Comparison of ENCODE assay signal across 12 mouse cellular contexts in genomic region chr9:31175978-31176377, GRCm38 (mm10). TPM values are rescaled to one million over a fixed set of nuclear protein-coding genes. Genes with fewer than 3 reads are reported as not detected.
DNase-seq lines count a peak whose midpoint lies in the region; ATAC-seq and TF ChIP-seq lines count a peak whose summit lies in the region.
"Had no signal": no experiment of that assay in that cellular context is flagged by ENCODE, and none has a peak within 500 bp of the region (broad histone marks: within the 10 kb centered on the region; RNA-seq: fewer than 3 reads in every experiment).

No protein-coding gene starts in this region.

- H3K4me1 ChIP-seq in forebrain, embryonic 15.5 days, result peaks cover 31% of the 10 kb centered on the region
- H3K4me1 ChIP-seq in forebrain, embryonic 11.5 days (replicated peaks; ENCODE audit: control insufficient read depth, insufficient read depth, low read length), result no peaks in the 10 kb centered on the region
- peaks cover 40% of the 10 kb centered on the region for H3K4me1 ChIP-seq in heart, embryonic 16.5 days (ENCODE audit: control insufficient read depth, insufficient read depth, low read length)
- H3K4me1 ChIP-seq in lung, embryonic 14.5 days (ENCODE audit: insufficient read depth), result no peaks in the 10 kb centered on the region; the same call in 1 of the 2 replicates
- H3K4me1 ChIP-seq in stomach, embryonic 16.5 days (ENCODE audit: control insufficient read depth, insufficient read depth, low read length), result peaks cover 19% of the 10 kb centered on the region; the same call in 1 of the 2 replicates
- H3K4me1 ChIP-seq in kidney, embryonic 16.5 days (ENCODE audit: insufficient read depth, low read length), result no peaks in the 10 kb centered on the region

- no peaks in the 10 kb centered on the region for H3K9me3 ChIP-seq in forebrain, embryonic 15.5 days
- no peaks in the 10 kb centered on the region for H3K9me3 ChIP-seq in forebrain, embryonic 11.5 days (ENCODE audit: control insufficient read depth, low read length)
- H3K9me3 ChIP-seq in heart, embryonic 16.5 days (replicated peaks; ENCODE audit: control insufficient read depth, low read length), result no peaks in the 10 kb centered on the region
- no peaks in the 10 kb centered on the region for H3K9me3 ChIP-seq in lung, embryonic 14.5 days (ENCODE audit: low read depth, low read length)
- H3K9me3 ChIP-seq in stomach, embryonic 16.5 days (replicated peaks; ENCODE audit: control insufficient read depth, low read length), result no peaks in the 10 kb centered on the region
- no peaks in the 10 kb centered on the region for H3K9me3 ChIP-seq in kidney, embryonic 16.5 days (ENCODE audit: low read length)
- H3K9me3 ChIP-seq: embryonic facial prominence, embryonic 13.5 days had no signal

- no peak overlapping the region for H3K9ac ChIP-seq in forebrain, embryonic 15.5 days (replicated peaks)
- H3K9ac ChIP-seq in forebrain, embryonic 11.5 days (ENCODE audit: low read length), result no peak overlapping the region
- no peak overlapping the region; the same call in 1 of the 2 replicates for H3K9ac ChIP-seq in heart, embryonic 16.5 days (ENCODE audit: low read length)
- H3K9ac ChIP-seq in lung, embryonic 14.5 days, result no peak overlapping the region
- H3K9ac ChIP-seq in stomach, embryonic 16.5 days (ENCODE audit: low read length), result no peak overlapping the region
- no peak overlapping the region for H3K9ac ChIP-seq in kidney, embryonic 16.5 days (replicated peaks; ENCODE audit: low read length)
- H3K9ac ChIP-seq: embryonic facial prominence, embryonic 13.5 days had no signal

- DNase-seq in forebrain, embryonic 11.5 days (ENCODE audit: low spot score), result no peak
- DNase-seq in heart, postnatal 14 days, result no peak
- DNase-seq in lung, embryonic 14.5 days, result no peak
- DNase-seq in lung, postnatal 4 days, result no peak
- DNase-seq: thymus, postnatal 14 days had no signal

- H3K27me3 ChIP-seq in forebrain, embryonic 15.5 days, result no peaks in the 10 kb centered on the region
- no peaks in the 10 kb centered on the region for H3K27me3 ChIP-seq in forebrain, embryonic 11.5 days (ENCODE audit: control insufficient read depth, insufficient read depth, low read length)
- no peaks in the 10 kb centered on the region for H3K27me3 ChIP-seq in heart, embryonic 16.5 days (ENCODE audit: control insufficient read depth, insufficient read depth, low read length)
- no peaks in the 10 kb centered on the region for H3K27me3 ChIP-seq in lung, embryonic 14.5 days (ENCODE audit: insufficient read depth, low read length)
- H3K27me3 ChIP-seq in stomach, embryonic 16.5 days (ENCODE audit: control insufficient read depth, insufficient read depth, low read length), result no peaks in the 10 kb centered on the region
- H3K27me3 ChIP-seq in kidney, embryonic 16.5 days (ENCODE audit: insufficient read depth, low read length), result no peaks in the 10 kb centered on the region
- H3K27me3 ChIP-seq: embryonic facial prominence, embryonic 13.5 days had no signal

- peak; percentile 49 for ATAC-seq in forebrain, embryonic 15.5 days (replicated peaks)
- no peak for ATAC-seq in forebrain, embryonic 11.5 days (replicated peaks; ENCODE audit: low FRiP score)
- ATAC-seq in heart, embryonic 16.5 days (replicated peaks; ENCODE audit: extremely low read depth, insufficient read depth, low FRiP score), result no peak
- no peak for ATAC-seq in lung, embryonic 14.5 days (ENCODE audit: insufficient read depth)
- 0 out of 2 replicates have a peak, but pooled peaks have one; percentile 15 for ATAC-seq in stomach, embryonic 16.5 days (ENCODE audit: insufficient read depth, low FRiP score)
- ATAC-seq in kidney, embryonic 16.5 days (ENCODE audit: low FRiP score, low TSS enrichment), result no peak
- ATAC-seq: inflammation-experienced regulatory T-cells, adult 6 months had no signal

- no peak overlapping the region for H3K4me2 ChIP-seq in forebrain, embryonic 15.5 days (replicated peaks)
- H3K4me2 ChIP-seq in forebrain, embryonic 11.5 days (ENCODE audit: low read depth, low read length, severe bottlenecking), result no peak overlapping the region
- peak overlapping the region; percentile 30; the same call in 1 of the 2 replicates for H3K4me2 ChIP-seq in heart, embryonic 16.5 days (ENCODE audit: low read depth, low read length)
- H3K4me2 ChIP-seq in lung, embryonic 14.5 days, result no peak overlapping the region
- H3K4me2 ChIP-seq in stomach, embryonic 16.5 days (ENCODE audit: low read depth, low read length), result no peak overlapping the region
- no peak overlapping the region for H3K4me2 ChIP-seq in kidney, embryonic 16.5 days (replicated peaks; ENCODE audit: low read depth, low read length)
- H3K4me2 ChIP-seq: embryonic facial prominence, embryonic 13.5 days had no signal

- no peak overlapping the region for H3K4me3 ChIP-seq in forebrain, embryonic 15.5 days
- no peak overlapping the region for H3K4me3 ChIP-seq in forebrain, embryonic 11.5 days (ENCODE audit: low read depth, low read length)
- no peak overlapping the region for H3K4me3 ChIP-seq in heart, embryonic 16.5 days (ENCODE audit: low read length)
- H3K4me3 ChIP-seq in lung, embryonic 14.5 days (ENCODE audit: low read depth, low read length), result no peak overlapping the region
- no peak overlapping the region for H3K4me3 ChIP-seq in stomach, embryonic 16.5 days (replicated peaks; ENCODE audit: low read length)
- no peak overlapping the region for H3K4me3 ChIP-seq in kidney, embryonic 16.5 days (ENCODE audit: low read length)
- H3K4me3 ChIP-seq: embryonic facial prominence, embryonic 13.5 days had no signal

- intact Hi-C loops in heart, postnatal 14 days (cut with DNase I), result no loop called here

- H3K36me3 ChIP-seq in forebrain, embryonic 15.5 days, result peaks cover 4% of the 10 kb centered on the region
- H3K36me3 ChIP-seq in forebrain, embryonic 11.5 days (ENCODE audit: control insufficient read depth, insufficient read depth, low read length), result no peaks in the 10 kb centered on the region; the same call in 1 of the 2 replicates
- H3K36me3 ChIP-seq in heart, embryonic 16.5 days (ENCODE audit: control insufficient read depth, insufficient read depth), result peaks cover 10% of the 10 kb centered on the region
- peaks cover 43% of the 10 kb centered on the region for H3K36me3 ChIP-seq in lung, embryonic 14.5 days (ENCODE audit: insufficient read depth)
- H3K36me3 ChIP-seq in stomach, embryonic 16.5 days (ENCODE audit: control insufficient read depth, insufficient read depth, low read length), result no peaks in the 10 kb centered on the region
- H3K36me3 ChIP-seq in kidney, embryonic 16.5 days (ENCODE audit: insufficient read depth, low read length), result peaks cover 10% of the 10 kb centered on the region

- 44% methylated on average over 3 of the region's 3 CpGs for WGBS in forebrain, embryonic 15.5 days
- WGBS in forebrain, embryonic 11.5 days, result 96% methylated on average over 3 of the region's 3 CpGs
- 41% methylated on average over 3 of the region's 3 CpGs for WGBS in heart, embryonic 16.5 days
- WGBS in lung, embryonic 14.5 days, result 76% methylated on average over 3 of the region's 3 CpGs
- WGBS in stomach, embryonic 16.5 days, result 64% methylated on average over 3 of the region's 3 CpGs
- WGBS in kidney, embryonic 16.5 days, result 79% methylated on average over 3 of the region's 3 CpGs

- no peak for TF ChIP-seq CTCF in lung, embryonic 14.5 days (IDR thresholded peaks at IDR 0.05; ENCODE audit: low read depth)

- peak overlapping the region; percentile 74 for H3K27ac ChIP-seq in forebrain, embryonic 15.5 days (replicated peaks)
- no peak overlapping the region for H3K27ac ChIP-seq in forebrain, embryonic 11.5 days (ENCODE audit: low read depth, low read length)
- peak overlapping the region; percentile 95 for H3K27ac ChIP-seq in heart, embryonic 16.5 days (ENCODE audit: low read length)
- peak overlapping the region; percentile 20; the same call in 1 of the 2 replicates for H3K27ac ChIP-seq in lung, embryonic 14.5 days (ENCODE audit: low read depth)
- H3K27ac ChIP-seq in stomach, embryonic 16.5 days (ENCODE audit: low read length), result peak overlapping the region; percentile 63
- H3K27ac ChIP-seq in kidney, embryonic 16.5 days (ENCODE audit: low read length), result no peak overlapping the region
- H3K27ac ChIP-seq: embryonic facial prominence, embryonic 13.5 days had no signal

RNA-seq across cellular contexts. Expression of gene Aplp2, which starts 35.6 kb away (rescaled TPM):
- polyA plus RNA-seq in forebrain, embryonic 15.5 days (2015; fragmentation: Nextera tagmentation; extraction: Ambion mirVana), result 210 and 227 TPM in 2 replicates
- 209 and 217 TPM in 2 replicates for polyA plus RNA-seq in forebrain, embryonic 11.5 days (2014; fragmentation: Nextera tagmentation; extraction: Ambion mirVana)
- 392 and 422 TPM in 2 replicates for polyA plus RNA-seq in heart, embryonic 16.5 days (2015; fragmentation: Nextera tagmentation; extraction: Ambion mirVana)
- 100 to 1,000 TPM; 304 to 309 TPM for total RNA-seq in heart, postnatal 14 days (2021)
- polyA plus RNA-seq in lung, embryonic 14.5 days (2014; fragmentation: Nextera tagmentation; extraction: Ambion mirVana), result 390 and 394 TPM in 2 replicates
- polyA plus RNA-seq in stomach, embryonic 16.5 days (2015; fragmentation: Nextera tagmentation; extraction: Ambion mirVana), result 326 and 359 TPM in 2 replicates
- polyA plus RNA-seq in kidney, embryonic 16.5 days (2015; fragmentation: Nextera tagmentation; extraction: Ambion mirVana), result 405 and 416 TPM in 2 replicates

RNA-seq across cellular contexts. Expression of gene St14, which starts 44.3 kb away (rescaled TPM):
- 0.27 and 0.36 TPM in 2 replicates for polyA plus RNA-seq in forebrain, embryonic 15.5 days (2015; fragmentation: Nextera tagmentation; extraction: Ambion mirVana)
- polyA plus RNA-seq in forebrain, embryonic 11.5 days (2014; fragmentation: Nextera tagmentation; extraction: Ambion mirVana), result 2.7 and 3.7 TPM in 2 replicates
- 3.6 and 6.2 TPM in 2 replicates for polyA plus RNA-seq in heart, embryonic 16.5 days (2015; fragmentation: Nextera tagmentation; extraction: Ambion mirVana)
- total RNA-seq in heart, postnatal 14 days (2021), result under 1 TPM; 0.34 to 0.36 TPM
- 35.5 and 42.1 TPM in 2 replicates for polyA plus RNA-seq in lung, embryonic 14.5 days (2014; fragmentation: Nextera tagmentation; extraction: Ambion mirVana)
- polyA plus RNA-seq in stomach, embryonic 16.5 days (2015; fragmentation: Nextera tagmentation; extraction: Ambion mirVana), result 77.9 and 96.3 TPM in 2 replicates
- 46.7 and 48.3 TPM in 2 replicates for polyA plus RNA-seq in kidney, embryonic 16.5 days (2015; fragmentation: Nextera tagmentation; extraction: Ambion mirVana)
- total RNA-seq: gastrocnemius, adult 8-10 months had no signal

Comparison
In these comparisons a context has a peak if more than half of its experiments do, and no peak if none do; other contexts are left out.
1. ATAC-seq: peak in forebrain, embryonic 15.5 days (single experiment) and stomach, embryonic 16.5 days (single experiment); none in forebrain, embryonic 11.5 days (single experiment), heart, embryonic 16.5 days (single experiment), lung, embryonic 14.5 days (single experiment) and kidney, embryonic 16.5 days (single experiment).
2. H3K27ac ChIP-seq: peak in forebrain, embryonic 15.5 days (single experiment), heart, embryonic 16.5 days (single experiment), lung, embryonic 14.5 days (single experiment) and stomach, embryonic 16.5 days (single experiment); none in forebrain, embryonic 11.5 days (single experiment) and kidney, embryonic 16.5 days (single experiment).